Mouse (Mus musculus) liver, embryonic 13.5 days (tissue): ENCODE results near the gene Uimc1. TPM values are rescaled to one million over a fixed set of nuclear protein-coding genes. Genes with fewer than 3 reads are reported as not detected.

ENCODE experiments used
- ATAC-seq: fragments of 200-750 bp; cut with Nextera tagmentation; 2 replicates; pipeline ENCODE4 v1.8.0; 2017; ENCODE audit warnings: low read depth, mild to moderate bottlenecking, moderate number of reproducible peaks, moderate library complexity
- DNase-seq: peaks from one replicate; pipeline ENCODE4 v3.0.0; 2022
- H3K27ac ChIP-seq: fragments of 300-500 bp; sonication (generic); 2 replicates; pipeline ENCODE4 v1.5.1; 2015; ENCODE audit warnings: moderate library complexity, mild to moderate bottlenecking, inconsistent platforms
- H3K27me3 ChIP-seq: fragments of 300-500 bp; sonication (generic); 2 replicates; pipeline ENCODE4 v1.6.1; 2015; ENCODE audit warnings: mild to moderate bottlenecking, inconsistent platforms
- H3K36me3 ChIP-seq: fragments of 300-500 bp; sonication (generic); 2 replicates; pipeline ENCODE4 v1.6.1; 2015; ENCODE audit warnings: mild to moderate bottlenecking, inconsistent platforms
- H3K4me1 ChIP-seq: fragments of 300-500 bp; sonication (generic); replicated peaks from 2 replicates; pipeline ENCODE4 v1.6.1; 2015; ENCODE audit warnings: inconsistent platforms
- H3K4me2 ChIP-seq: fragments of 300-500 bp; sonication (generic); 2 replicates; pipeline ENCODE4 v1.6.1; 2015; ENCODE audit warnings: inconsistent platforms, mild to moderate bottlenecking, moderate library complexity
- H3K4me3 ChIP-seq: fragments of 300-500 bp; sonication (generic); replicated peaks from 2 replicates; pipeline ENCODE4 v1.5.1; 2015; ENCODE audit warnings: mild to moderate bottlenecking, inconsistent platforms
- H3K9ac ChIP-seq: fragments of 300-500 bp; sonication (generic); 2 replicates; pipeline ENCODE4 v1.6.1; 2015; ENCODE audit warnings: mild to moderate bottlenecking, inconsistent platforms
- H3K9me3 ChIP-seq: fragments of 300-500 bp; sonication (generic); replicated peaks from 2 replicates; pipeline ENCODE4 v1.6.1; 2016; ENCODE audit warnings: inconsistent platforms
- WGBS: fragments of 180-500 bp; shearing (Covaris S2); methylation state at CpG from one replicate; pipeline ENCODE4 v1.1.7; 2015; ENCODE audit not compliant: insufficient replicate concordance; 5-methylcytosine and 5-hydroxymethylcytosine counted together
- polyA plus RNA-seq: library from polyadenylated mRNA; unstranded; fragments of >200 nt; fragmentation: Nextera tagmentation; extraction: Ambion mirVana; gene quantifications from 2 replicates; pipeline ENCODE4 v1.2.1, GENCODE M21; 2015

Gene Uimc1
- polyA plus RNA-seq, 1 experiment from 2014 or later = 16.2 TPM

GRCm38 (mm10) chr13:55024215-55024614 is 75.9 kb downstream of the Uimc1 start:
- peaks cover 20% of the 10 kb centered on the region for H3K36me3 ChIP-seq
- no peak overlapping the region for H3K9ac ChIP-seq
- DNase-seq = no peak
- no peak overlapping the region for H3K4me2 ChIP-seq
- H3K4me3 ChIP-seq = no peak overlapping the region
- no peaks in the 10 kb centered on the region for H3K27me3 ChIP-seq
- WGBS = 54% methylated on average over 2 of the region's 2 CpGs
- H3K4me1 ChIP-seq = 0 out of 2 replicates have a peak, but pooled peaks cover 3% of the 10 kb centered on the region
- no peaks in the 10 kb centered on the region for H3K9me3 ChIP-seq
- ATAC-seq = no peak
- no peak overlapping the region for H3K27ac ChIP-seq

- Histone ChIP-seq H3K36me3 (peaks cover 6% of the 10 kb centered on the region), H3K27ac (no peak overlapping the region), H3K9ac (no peak overlapping the region), H3K4me1 (0 out of 2 replicates have a peak, but pooled peaks cover 3% of the 10 kb centered on the region), H3K4me2 (no peak overlapping the region), H3K27me3 (no peaks in the 10 kb centered on the region), H3K4me3 (no peak overlapping the region), H3K9me3 (no peaks in the 10 kb centered on the region)
- ATAC-seq = no peak
- 61% methylated on average over 9 of the region's 9 CpGs for WGBS
- no peak for DNase-seq
Observed at GRCm38 (mm10) chr13:55022715-55023114, 77.4 kb downstream of the Uimc1 start.

- Histone ChIP-seq H3K4me1 (0 out of 2 replicates have a peak, but pooled peaks cover 3% of the 10 kb centered on the region), H3K27me3 (no peaks in the 10 kb centered on the region), H3K4me2 (no peak overlapping the region), H3K27ac (no peak overlapping the region), H3K9ac (no peak overlapping the region), H3K4me3 (no peak overlapping the region), H3K9me3 (no peaks in the 10 kb centered on the region), H3K36me3 (0 out of 2 replicates have a peak, but pooled peaks cover 4% of the 10 kb centered on the region)
- 67% methylated on average over 4 of the region's 4 CpGs for WGBS
- DNase-seq (no peak), ATAC-seq (no peak)
Observed at GRCm38 (mm10) chr13:55022256-55022655, 77.8 kb downstream of the Uimc1 start.

GRCm38 (mm10) chr13:55021194-55021779 is 78.8 kb downstream of the Uimc1 start, which contains the start of gene Hk3:
TSS of gene Hk3 (minus strand) at chr13:55021385.
- Histone ChIP-seq H3K36me3 (0 out of 2 replicates have a peak, but pooled peaks cover 4% of the 10 kb centered on the region), H3K4me2 (no peak within 1 kb of the TSS), H3K4me3 (no peak within 1 kb of the TSS), H3K27ac (peak within 1 kb of the TSS; percentile 6; the same call in 1 of the 2 replicates), H3K27me3 (no peaks in the 10 kb centered on the region), H3K9me3 (no peaks in the 10 kb centered on the region), H3K9ac (no peak within 1 kb of the TSS), H3K4me1 (0 out of 2 replicates have a peak, but pooled peaks cover 3% of the 10 kb centered on the region)
- DNase-seq = no peak
- ATAC-seq = no peak
- WGBS = 62% methylated on average over 13 of the region's 13 CpGs

GRCm38 (mm10) chr13:55020051-55020450 is 80.0 kb downstream of the Uimc1 start:
- no peak overlapping the region for H3K9ac ChIP-seq
- no peaks in the 10 kb centered on the region for H3K9me3 ChIP-seq
- 0 out of 2 replicates have a peak, but pooled peaks cover 3% of the 10 kb centered on the region for H3K4me1 ChIP-seq
- H3K4me3 ChIP-seq = no peak overlapping the region
- no peak overlapping the region for H3K4me2 ChIP-seq
- no peak for DNase-seq
- H3K27ac ChIP-seq = no peak overlapping the region
- WGBS = 69% methylated on average over 4 of the region's 4 CpGs
- H3K27me3 ChIP-seq = no peaks in the 10 kb centered on the region
- no peak for ATAC-seq
- H3K36me3 ChIP-seq = no peaks in the 10 kb centered on the region

- no peaks in the 10 kb centered on the region for H3K27me3 ChIP-seq
- H3K27ac ChIP-seq = no peak overlapping the region
- H3K4me3 ChIP-seq = no peak overlapping the region
- H3K4me1 ChIP-seq = 0 out of 2 replicates have a peak, but pooled peaks cover 3% of the 10 kb centered on the region
- no peak overlapping the region for H3K9ac ChIP-seq
- DNase-seq (no peak), ATAC-seq (no peak)
- WGBS = 36% methylated on average over 3 of the region's 3 CpGs
- H3K4me2 ChIP-seq = no peak overlapping the region
- H3K36me3 ChIP-seq = no peaks in the 10 kb centered on the region
- no peaks in the 10 kb centered on the region for H3K9me3 ChIP-seq
Observed at GRCm38 (mm10) chr13:55019181-55019580, 80.9 kb downstream of the Uimc1 start.

GRCm38 (mm10) chr13:55018700-55019099 is 81.4 kb downstream of the Uimc1 start:
- Histone ChIP-seq H3K4me1 (0 out of 2 replicates have a peak, but pooled peaks cover 3% of the 10 kb centered on the region), H3K27ac (no peak overlapping the region), H3K4me3 (no peak overlapping the region), H3K9ac (no peak overlapping the region), H3K4me2 (no peak overlapping the region), H3K9me3 (no peaks in the 10 kb centered on the region), H3K36me3 (no peaks in the 10 kb centered on the region), H3K27me3 (no peaks in the 10 kb centered on the region)
- WGBS = 67% methylated on average over 9 of the region's 9 CpGs
- ATAC-seq (no peak), DNase-seq (no peak)

GRCm38 (mm10) chr13:55017898-55018599 is 82.1 kb downstream of the Uimc1 start:
- H3K36me3 ChIP-seq = no peaks in the 10 kb centered on the region
- whole genome bisulfite sequencing = 68% methylated on average over 8 of the region's 8 CpGs
- no peak for DNase-seq

GRCm38 (mm10) chr13:55017154-55017897 is 82.8 kb downstream of the Uimc1 start:
- Histone ChIP-seq H3K4me3 (no peak overlapping the region), H3K27me3 (no peaks in the 10 kb centered on the region), H3K9ac (no peak overlapping the region), H3K4me1 (no peaks in the 10 kb centered on the region; the same call in 1 of the 2 replicates), H3K36me3 (no peaks in the 10 kb centered on the region), H3K4me2 (no peak overlapping the region), H3K27ac (no peak overlapping the region), H3K9me3 (no peaks in the 10 kb centered on the region)
- ATAC-seq = no peak
- DNase-seq = no peak
- WGBS = 63% methylated on average over 12 of the region's 12 CpGs

More at GRCm38 (mm10) chr13:55017898-55018599, 82.1 kb downstream of the Uimc1 start:
- Histone ChIP-seq H3K4me2 (no peak overlapping the region), H3K4me3 (no peak overlapping the region), H3K27me3 (no peaks in the 10 kb centered on the region), H3K9me3 (no peaks in the 10 kb centered on the region), H3K4me1 (0 out of 2 replicates have a peak, but pooled peaks cover 2% of the 10 kb centered on the region), H3K27ac (no peak overlapping the region), H3K9ac (no peak overlapping the region)
- ATAC-seq = no peak

GRCm38 (mm10) chr13:55014451-55014850 is 85.6 kb downstream of the Uimc1 start:
- Histone ChIP-seq H3K4me2 (no peak overlapping the region), H3K36me3 (no peaks in the 10 kb centered on the region), H3K4me1 (no peaks in the 10 kb centered on the region; the same call in 1 of the 2 replicates), H3K9ac (no peak overlapping the region), H3K9me3 (no peaks in the 10 kb centered on the region), H3K4me3 (no peak overlapping the region), H3K27ac (no peak overlapping the region), H3K27me3 (no peaks in the 10 kb centered on the region)
- DNase-seq (no peak), ATAC-seq (no peak)
- WGBS = 62% methylated on average over 9 of the region's 9 CpGs

- no peak overlapping the region for H3K9ac ChIP-seq
- no peaks in the 10 kb centered on the region; the same call in 1 of the 2 replicates for H3K4me1 ChIP-seq
- H3K4me3 ChIP-seq = no peak overlapping the region
- H3K27ac ChIP-seq = no peak overlapping the region
- no peak for ATAC-seq
- H3K27me3 ChIP-seq = no peaks in the 10 kb centered on the region
- no peak overlapping the region for H3K4me2 ChIP-seq
- no peaks in the 10 kb centered on the region for H3K9me3 ChIP-seq
- WGBS = 33% methylated on average over 9 of the region's 9 CpGs
- H3K36me3 ChIP-seq = no peaks in the 10 kb centered on the region
- no peak for DNase-seq
Observed at GRCm38 (mm10) chr13:55013702-55014344, 86.3 kb downstream of the Uimc1 start.
